Mouse (Mus musculus): ENCODE results near the gene Sptbn1. TPM values are rescaled to one million over a fixed set of nuclear protein-coding genes. Genes with fewer than 3 reads are reported as not detected.

Sptbn1 gene
- polyA plus RNA-seq, 1 experiment from 2014 or later = 122 TPM

GRCm38 (mm10) chr11:30161173-30161650, 106.8 kb downstream of the Sptbn1 start:
- Histone ChIP-seq H3K9ac (no peak overlapping the region), H3K36me3 (peaks cover 5% of the 10 kb centered on the region; the same call in 1 of the 2 replicates), H3K27ac (no peak overlapping the region), H3K4me1 (0 out of 2 replicates have a peak, but pooled peaks cover 3% of the 10 kb centered on the region), H3K4me3 (no peak overlapping the region), H3K27me3 (replicated peaks) (no peaks in the 10 kb centered on the region), H3K4me2 (replicated peaks) (no peak overlapping the region), H3K9me3 (no peaks in the 10 kb centered on the region)
- no peak; the same call in 1 of the 2 replicates for ATAC-seq (ENCODE audit: low FRiP score, low read depth)
- WGBS = 41% methylated on average over 6 of the region's 6 CpGs

DNA sequence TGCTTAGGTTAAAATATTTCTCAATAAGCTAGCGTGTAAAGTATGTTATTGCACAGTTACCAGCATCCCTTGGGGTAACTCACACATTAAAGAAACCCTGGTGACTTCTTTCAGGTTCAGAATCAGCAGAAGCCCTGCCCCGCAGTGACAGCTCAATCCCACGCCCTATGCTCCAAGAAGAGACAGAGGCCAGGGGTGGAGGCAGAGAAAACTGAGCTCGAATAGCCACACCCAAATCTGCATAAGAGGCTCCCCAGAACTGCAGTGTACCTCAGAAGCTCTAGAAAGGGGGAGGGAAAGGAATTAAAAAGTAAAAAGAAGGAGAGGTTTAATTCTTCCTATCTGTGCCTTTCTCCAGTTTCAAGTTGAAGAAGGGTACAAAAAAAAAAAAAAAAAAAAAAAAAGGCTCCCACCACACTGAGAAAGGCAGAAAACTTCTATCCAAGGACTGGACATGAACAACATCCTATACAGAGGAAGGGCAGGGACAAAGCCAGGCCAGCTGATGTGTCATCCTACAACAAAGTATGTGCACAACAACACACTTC, 107.3 kb downstream of the Sptbn1 start:
- WGBS = 79% methylated on average over 4 of the region's 4 CpGs
- no peaks in the 10 kb centered on the region for H3K27me3 ChIP-seq (replicated peaks)

DNA sequence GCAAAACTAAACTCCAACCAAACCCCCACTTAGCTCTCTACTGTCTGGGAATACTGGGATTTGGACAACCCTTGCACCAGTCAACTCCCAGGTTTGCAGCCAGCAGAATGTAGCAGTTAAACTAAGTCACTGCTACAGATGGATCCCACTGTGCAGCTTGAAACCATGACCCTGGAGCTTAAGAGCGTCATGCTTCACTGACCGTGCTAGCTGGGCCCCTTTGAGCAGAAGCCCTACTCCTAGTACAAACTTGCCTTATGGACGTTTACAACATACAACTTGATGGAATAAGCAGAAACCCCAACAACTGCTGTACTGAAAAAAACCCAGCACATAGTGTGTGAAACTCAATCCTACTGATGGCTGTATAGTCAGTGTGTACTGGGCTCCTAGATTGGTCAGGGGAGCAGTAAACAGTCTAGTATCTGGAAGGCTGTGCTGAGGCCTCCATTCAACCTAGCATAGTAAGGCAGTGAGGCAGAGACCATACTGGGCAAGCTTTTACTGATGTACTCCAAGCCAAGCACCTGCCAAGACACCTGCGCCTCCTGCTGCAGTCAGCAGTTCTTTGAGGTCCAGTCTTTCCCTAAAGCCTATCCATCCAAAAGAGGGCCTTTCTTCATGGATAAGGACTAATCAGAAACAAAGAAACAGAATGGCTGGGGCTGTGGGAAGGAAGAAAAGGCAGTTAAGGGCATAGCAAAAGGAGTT, 108.3 kb downstream of the Sptbn1 start:
- Histone ChIP-seq H3K36me3 (peaks cover 5% of the 10 kb centered on the region; the same call in 1 of the 2 replicates), H3K27me3 (replicated peaks) (no peaks in the 10 kb centered on the region), H3K4me3 (no peak overlapping the region), H3K27ac (no peak overlapping the region; the same call in 1 of the 2 replicates), H3K9me3 (no peaks in the 10 kb centered on the region), H3K9ac (no peak overlapping the region), H3K4me1 (0 out of 2 replicates have a peak, but pooled peaks cover 3% of the 10 kb centered on the region), H3K4me2 (replicated peaks) (no peak overlapping the region)
- 83% methylated on average over 4 of the region's 4 CpGs for WGBS
- ATAC-seq (ENCODE audit: low FRiP score, low read depth) = no peak

More for the DNA sequence above, 107.3 kb downstream of the Sptbn1 start:
- no peak overlapping the region for H3K4me3 ChIP-seq
- H3K9me3 ChIP-seq = no peaks in the 10 kb centered on the region
- ATAC-seq (ENCODE audit: low FRiP score, low read depth) = no peak
- 0 out of 2 replicates have a peak, but pooled peaks cover 3% of the 10 kb centered on the region for H3K4me1 ChIP-seq
- H3K9ac ChIP-seq = no peak overlapping the region
- no peak overlapping the region for H3K27ac ChIP-seq
- H3K4me2 ChIP-seq (replicated peaks) = no peak overlapping the region
- H3K36me3 ChIP-seq = peaks cover 5% of the 10 kb centered on the region; the same call in 1 of the 2 replicates

DNA sequence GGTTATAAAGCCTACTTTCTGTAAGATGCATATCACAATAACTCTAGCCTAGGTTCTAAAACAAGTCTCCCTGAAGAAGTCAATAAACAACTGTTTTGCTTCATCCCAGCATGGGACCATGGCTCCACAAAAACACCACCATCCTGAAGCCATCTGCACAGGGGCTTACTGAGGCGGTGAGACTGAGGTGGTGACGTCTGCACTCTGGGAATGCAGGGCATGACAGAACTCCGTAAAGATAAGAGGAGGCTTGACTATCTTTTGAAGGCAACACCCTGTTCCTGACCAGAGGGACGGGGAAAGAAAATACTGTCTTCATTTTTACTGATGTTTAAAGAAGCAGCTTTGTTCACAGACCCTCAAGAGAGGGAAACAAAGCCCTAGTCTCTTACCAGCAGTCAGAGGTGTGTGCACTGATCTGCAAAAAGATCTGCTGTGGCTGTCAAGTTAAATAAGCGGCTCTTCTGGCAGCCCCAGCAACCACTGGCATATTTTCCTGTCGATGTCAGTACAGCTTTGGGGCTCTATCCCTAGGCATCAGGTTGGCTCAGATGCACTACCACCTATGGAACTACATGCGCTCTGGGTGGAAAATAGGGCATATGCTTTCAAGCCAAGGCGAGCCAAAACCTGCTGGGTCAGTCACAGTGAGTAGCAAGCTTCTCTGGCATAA, 109.8 kb downstream of the Sptbn1 start:
- 0 out of 2 replicates have a peak, but pooled peaks cover 3% of the 10 kb centered on the region for H3K4me1 ChIP-seq
- H3K4me3 ChIP-seq = no peak overlapping the region
- no peak for ATAC-seq (ENCODE audit: low FRiP score, low read depth)
- H3K9ac ChIP-seq = no peak overlapping the region
- H3K9me3 ChIP-seq = no peaks in the 10 kb centered on the region
- no peak overlapping the region for H3K4me2 ChIP-seq (replicated peaks)
- no peaks in the 10 kb centered on the region for H3K27me3 ChIP-seq (replicated peaks)
- H3K36me3 ChIP-seq = peaks cover 13% of the 10 kb centered on the region
- WGBS = 72% methylated on average over 8 of the region's 8 CpGs
- no peak overlapping the region for H3K27ac ChIP-seq

GRCm38 (mm10) chr11:30155887-30156286, 112.1 kb downstream of the Sptbn1 start:
- no peaks in the 10 kb centered on the region for H3K4me1 ChIP-seq
- WGBS = 81% methylated on average over 2 of the region's 2 CpGs
- H3K27ac ChIP-seq = no peak overlapping the region
- no peak for ATAC-seq (ENCODE audit: low FRiP score, low read depth)
- no peak overlapping the region for H3K9ac ChIP-seq
- no peak overlapping the region for H3K4me2 ChIP-seq (replicated peaks)
- H3K4me3 ChIP-seq = no peak overlapping the region
- no peaks in the 10 kb centered on the region for H3K27me3 ChIP-seq (replicated peaks)
- H3K9me3 ChIP-seq = no peaks in the 10 kb centered on the region
- peaks cover 23% of the 10 kb centered on the region for H3K36me3 ChIP-seq

DNA sequence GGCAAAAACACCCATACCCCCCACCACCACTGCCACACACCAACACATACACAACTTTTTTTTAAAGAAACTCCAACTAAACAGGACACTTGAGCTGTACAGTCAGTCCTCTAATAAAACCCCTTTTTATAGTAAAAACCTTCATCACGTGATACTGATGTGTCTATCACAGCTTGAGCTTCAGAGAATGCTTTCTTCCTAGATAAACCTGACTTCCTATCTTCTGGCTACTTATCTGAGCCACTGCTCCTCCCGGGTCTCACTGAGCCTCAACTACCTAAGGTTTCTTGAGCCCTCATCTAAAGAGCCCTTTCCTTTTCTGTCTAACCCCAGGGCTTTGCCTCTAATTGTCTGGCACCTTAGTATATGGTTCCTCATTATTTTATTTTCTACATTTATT, 113.0 kb downstream of the Sptbn1 start:
- Histone ChIP-seq H3K9ac (no peak overlapping the region), H3K4me2 (replicated peaks) (no peak overlapping the region), H3K27ac (no peak overlapping the region), H3K4me3 (no peak overlapping the region), H3K36me3 (peaks cover 28% of the 10 kb centered on the region), H3K27me3 (replicated peaks) (no peaks in the 10 kb centered on the region), H3K9me3 (no peaks in the 10 kb centered on the region), H3K4me1 (no peaks in the 10 kb centered on the region)
- WGBS = 97% methylated on average over 2 of the region's 2 CpGs
- no peak for ATAC-seq (ENCODE audit: low FRiP score, low read depth)

- no peak overlapping the region for H3K4me2 ChIP-seq (replicated peaks)
- H3K4me3 ChIP-seq = no peak overlapping the region
- ATAC-seq (ENCODE audit: low FRiP score, low read depth) = no peak
- H3K27me3 ChIP-seq (replicated peaks) = no peaks in the 10 kb centered on the region
- H3K4me1 ChIP-seq = no peaks in the 10 kb centered on the region
- H3K36me3 ChIP-seq = peaks cover 53% of the 10 kb centered on the region
- WGBS = 87% methylated on average over 5 of the region's 5 CpGs
- H3K9ac ChIP-seq = no peak overlapping the region
- H3K9me3 ChIP-seq = no peaks in the 10 kb centered on the region
- H3K27ac ChIP-seq = no peak overlapping the region
These were observed 119.1 kb downstream of the Sptbn1 start for GRCm38 (mm10) chr11:30148888-30149287.

- no peaks in the 10 kb centered on the region for H3K27me3 ChIP-seq (replicated peaks)
- H3K4me1 ChIP-seq = no peaks in the 10 kb centered on the region
- H3K9me3 ChIP-seq = no peaks in the 10 kb centered on the region
- no peak for ATAC-seq (ENCODE audit: low FRiP score, low read depth)
- H3K4me3 ChIP-seq = no peak overlapping the region
- H3K27ac ChIP-seq = no peak overlapping the region
- H3K9ac ChIP-seq = no peak overlapping the region
- peaks cover 53% of the 10 kb centered on the region for H3K36me3 ChIP-seq
- no peak overlapping the region for H3K4me2 ChIP-seq (replicated peaks)
These were observed 119.6 kb downstream of the Sptbn1 start for GRCm38 (mm10) chr11:30148378-30148777.

- no peak overlapping the region for H3K4me3 ChIP-seq
- no peaks in the 10 kb centered on the region for H3K9me3 ChIP-seq
- no peak overlapping the region for H3K27ac ChIP-seq
- no peaks in the 10 kb centered on the region for H3K27me3 ChIP-seq (replicated peaks)
- no peak for ATAC-seq (ENCODE audit: low FRiP score, low read depth)
- H3K4me2 ChIP-seq (replicated peaks) = no peak overlapping the region
- H3K9ac ChIP-seq = no peak overlapping the region
- no peaks in the 10 kb centered on the region for H3K4me1 ChIP-seq
- H3K36me3 ChIP-seq = peaks cover 56% of the 10 kb centered on the region
- 78% methylated on average over 1 of the region's 1 CpGs for WGBS
These were observed 120.1 kb downstream of the Sptbn1 start for GRCm38 (mm10) chr11:30147882-30148281.

DNA sequence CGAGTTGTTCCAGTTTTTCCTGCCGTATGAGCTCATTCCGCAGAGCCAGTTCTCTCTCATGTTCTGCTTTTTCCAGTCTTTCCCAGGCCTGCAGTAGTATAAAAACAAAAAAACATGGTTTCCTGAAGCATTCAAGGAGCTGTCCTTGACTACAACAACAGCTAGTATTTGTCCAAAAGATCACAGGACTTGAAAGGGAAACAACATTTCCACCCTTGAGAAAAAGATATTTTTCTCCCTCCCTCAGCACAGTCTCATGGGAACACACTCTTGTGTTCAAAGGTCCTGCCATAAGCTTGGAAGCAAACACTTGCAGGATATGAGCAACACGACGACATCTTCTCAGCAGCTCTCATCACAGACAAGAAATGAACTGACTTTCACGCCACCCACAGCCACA, 124.9 kb downstream of the Sptbn1 start:
- H3K27ac ChIP-seq = no peak overlapping the region
- H3K4me3 ChIP-seq = no peak overlapping the region
- peaks cover 79% of the 10 kb centered on the region for H3K36me3 ChIP-seq
- no peak overlapping the region for H3K9ac ChIP-seq
- no peaks in the 10 kb centered on the region for H3K9me3 ChIP-seq
- ATAC-seq (ENCODE audit: low FRiP score, low read depth) = no peak
- H3K4me2 ChIP-seq (replicated peaks) = no peak overlapping the region
- WGBS = 91% methylated on average over 6 of the region's 6 CpGs
- no peaks in the 10 kb centered on the region for H3K4me1 ChIP-seq
- no peaks in the 10 kb centered on the region for H3K27me3 ChIP-seq (replicated peaks)

DNA sequence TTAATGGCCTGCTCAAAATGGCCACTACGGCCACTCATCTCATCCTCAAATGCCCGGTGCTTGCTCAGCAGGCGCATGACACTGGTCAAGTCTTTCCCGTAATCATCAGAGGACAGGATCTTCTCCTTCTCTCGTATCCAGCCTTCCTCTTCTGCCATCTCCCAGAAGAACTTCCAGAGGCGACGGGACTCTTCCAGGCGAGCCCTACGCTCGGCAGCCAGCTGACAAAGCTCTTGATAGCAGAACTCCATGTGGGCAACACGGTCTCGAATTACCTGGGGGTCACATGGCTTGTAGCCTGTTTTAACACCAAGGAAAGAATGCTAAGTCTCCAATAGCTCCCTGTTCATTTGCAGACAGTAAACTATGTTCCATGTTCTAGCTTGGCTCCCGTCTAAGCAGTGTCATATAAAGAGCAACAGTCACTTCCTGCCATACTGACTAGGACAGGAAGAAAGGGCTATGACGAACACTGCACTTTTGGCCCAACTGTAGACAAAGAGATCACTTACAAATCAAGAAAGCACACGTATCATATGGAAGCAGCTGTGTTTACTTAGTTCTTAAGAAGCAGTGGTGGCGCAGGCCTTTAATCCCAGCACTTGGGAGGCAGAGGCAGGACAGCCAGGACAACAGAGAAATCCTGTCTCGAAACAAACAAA, 128.7 kb downstream of the Sptbn1 start:
- Histone ChIP-seq H3K27me3 (replicated peaks) (no peaks in the 10 kb centered on the region), H3K4me2 (replicated peaks) (no peak overlapping the region), H3K4me1 (no peaks in the 10 kb centered on the region), H3K27ac (no peak overlapping the region), H3K36me3 (peaks cover 92% of the 10 kb centered on the region), H3K4me3 (no peak overlapping the region), H3K9ac (no peak overlapping the region), H3K9me3 (no peaks in the 10 kb centered on the region)
- no peak for ATAC-seq (ENCODE audit: low FRiP score, low read depth)
- WGBS = 91% methylated on average over 17 of the region's 17 CpGs

GRCm38 (mm10) chr11:30137081-30137480, 130.9 kb downstream of the Sptbn1 start:
- 92% methylated on average over 12 of the region's 12 CpGs for WGBS
- H3K36me3 ChIP-seq = peaks cover 89% of the 10 kb centered on the region
- H3K9ac ChIP-seq = no peak overlapping the region
- H3K9me3 ChIP-seq = no peaks in the 10 kb centered on the region
- no peaks in the 10 kb centered on the region for H3K27me3 ChIP-seq (replicated peaks)
- no peak overlapping the region for H3K4me3 ChIP-seq
- ATAC-seq (ENCODE audit: low FRiP score, low read depth) = no peak
- H3K4me2 ChIP-seq (replicated peaks) = no peak overlapping the region
- H3K27ac ChIP-seq = no peak overlapping the region
- H3K4me1 ChIP-seq = no peaks in the 10 kb centered on the region

Data from neural tube, embryonic 12.5 days (tissue).